Mouse (Mus musculus) heart, postnatal 0 days (tissue): ENCODE results near the gene Gna14.

Source experiments
- CTCF ChIP-seq: IDR thresholded peaks from 2 replicates; pipeline ENCODE4 v1.5.1; 2016; ENCODE audit warnings: antibody characterized with exemption, control low read depth, low read depth
- EP300 ChIP-seq: IDR thresholded peaks from 2 replicates; pipeline ENCODE4 v1.6.1; 2016; ENCODE audit warnings: antibody characterized with exemption, low read depth

DNA sequence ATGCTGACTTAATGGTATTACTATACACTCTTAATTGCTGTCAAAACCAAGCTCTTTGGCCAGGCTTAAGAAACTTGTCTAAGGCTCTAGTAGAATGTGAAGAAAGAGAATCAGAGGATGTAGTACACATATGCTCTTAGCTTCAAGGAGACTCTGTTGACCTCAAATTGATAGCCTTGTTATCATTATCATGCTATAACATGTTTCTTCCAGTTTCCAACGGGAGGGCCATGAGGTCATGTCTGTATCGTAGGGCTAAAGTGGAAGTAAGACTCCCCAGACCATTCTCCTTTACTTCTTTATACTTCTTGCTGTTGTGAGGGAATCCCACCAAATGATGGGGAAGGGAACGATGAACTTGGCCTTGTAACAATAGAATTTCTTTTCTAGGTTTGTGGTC, 85.0 kb downstream of the Gna14 start:
- TF ChIP-seq CTCF (no peak), EP300 (no peak)
